ENCODE assay signal across 11 mouse cellular contexts in genomic region chr10:75661876-75662275, GRCm38 (mm10).
"Had no signal": no experiment of that assay in that cellular context is flagged by ENCODE, and none has a peak within 500 bp of the region (broad histone marks: within the 10 kb centered on the region; RNA-seq: fewer than 3 reads in every experiment).

No protein-coding gene starts in this region.

- ATAC-seq: midbrain, embryonic 13.5 days had no signal

- H3K9ac ChIP-seq: limb, embryonic 13.5 days; liver, embryonic 14.5 days; neural tube, embryonic 12.5 days had no signal

- H3K9me3 ChIP-seq: limb, embryonic 13.5 days; midbrain, embryonic 13.5 days; neural tube, embryonic 12.5 days had no signal

- H3K27me3 ChIP-seq: limb, embryonic 13.5 days; midbrain, embryonic 13.5 days; neural tube, embryonic 12.5 days had no signal

- H3K4me3 ChIP-seq: limb, embryonic 13.5 days; midbrain, embryonic 13.5 days; myocyte; neural tube, embryonic 12.5 days had no signal

- H3K27ac ChIP-seq: kidney, postnatal 0 days; limb, embryonic 13.5 days; liver, embryonic 14.5 days; midbrain, embryonic 13.5 days; neural tube, embryonic 12.5 days had no signal

- H3K4me2 ChIP-seq: limb, embryonic 13.5 days; midbrain, embryonic 13.5 days; neural tube, embryonic 12.5 days had no signal

- DNase-seq: lung, adult 18-20 months; retina, postnatal 1 day; spleen, adult 18-20 months; thymus, adult 18-20 months; thymus, postnatal 14 days had no signal
